Mouse (Mus musculus) small intestine, adult 2 months (tissue): ENCODE results near the gene Eef2k.

Source experiments
- CTCF ChIP-seq: fragments of 200-500 bp; IDR thresholded peaks from 2 replicates; pipeline ENCODE4 v1.5.1; 2012; ENCODE audit warnings: low read depth, mild to moderate bottlenecking, control low read depth, inconsistent platforms, low read length, moderate library complexity, mixed read lengths; ENCODE audit not compliant: insufficient replicate concordance, insufficient read length; ENCODE audit errors: extremely low read depth
- POLR2A ChIP-seq: fragments of 200-500 bp; IDR thresholded peaks from 2 replicates; pipeline ENCODE4 v1.6.1; 2012; ENCODE audit warnings: low read depth, mild to moderate bottlenecking, control low read depth, inconsistent platforms, low read length, moderate library complexity

DNA sequence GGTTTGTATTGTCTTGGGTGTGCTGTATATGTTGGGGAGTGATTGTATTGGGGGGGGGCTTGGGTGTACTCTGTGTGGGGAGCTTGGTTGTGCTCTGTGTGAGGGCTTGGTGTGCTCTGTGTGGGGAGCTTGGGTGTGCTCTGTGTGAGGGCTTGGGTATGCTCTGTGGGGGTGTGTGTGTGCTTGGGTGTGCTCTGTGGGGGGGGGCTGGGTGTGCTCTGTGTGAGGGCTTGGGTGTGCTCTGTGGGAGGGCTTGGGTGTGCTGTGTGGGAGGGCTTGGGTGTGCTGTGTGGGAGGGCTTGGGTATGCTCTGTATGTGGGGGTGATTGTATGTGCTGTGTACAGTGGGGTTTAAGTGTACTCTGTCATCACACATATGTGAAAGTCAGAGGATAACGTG lies 25.1 kb downstream of the Eef2k start:
- TF ChIP-seq POLR2A = no peak
- TF ChIP-seq CTCF = no peak
